8 mouse cellular contexts compared by ENCODE assay signal in the genomic region with DNA sequence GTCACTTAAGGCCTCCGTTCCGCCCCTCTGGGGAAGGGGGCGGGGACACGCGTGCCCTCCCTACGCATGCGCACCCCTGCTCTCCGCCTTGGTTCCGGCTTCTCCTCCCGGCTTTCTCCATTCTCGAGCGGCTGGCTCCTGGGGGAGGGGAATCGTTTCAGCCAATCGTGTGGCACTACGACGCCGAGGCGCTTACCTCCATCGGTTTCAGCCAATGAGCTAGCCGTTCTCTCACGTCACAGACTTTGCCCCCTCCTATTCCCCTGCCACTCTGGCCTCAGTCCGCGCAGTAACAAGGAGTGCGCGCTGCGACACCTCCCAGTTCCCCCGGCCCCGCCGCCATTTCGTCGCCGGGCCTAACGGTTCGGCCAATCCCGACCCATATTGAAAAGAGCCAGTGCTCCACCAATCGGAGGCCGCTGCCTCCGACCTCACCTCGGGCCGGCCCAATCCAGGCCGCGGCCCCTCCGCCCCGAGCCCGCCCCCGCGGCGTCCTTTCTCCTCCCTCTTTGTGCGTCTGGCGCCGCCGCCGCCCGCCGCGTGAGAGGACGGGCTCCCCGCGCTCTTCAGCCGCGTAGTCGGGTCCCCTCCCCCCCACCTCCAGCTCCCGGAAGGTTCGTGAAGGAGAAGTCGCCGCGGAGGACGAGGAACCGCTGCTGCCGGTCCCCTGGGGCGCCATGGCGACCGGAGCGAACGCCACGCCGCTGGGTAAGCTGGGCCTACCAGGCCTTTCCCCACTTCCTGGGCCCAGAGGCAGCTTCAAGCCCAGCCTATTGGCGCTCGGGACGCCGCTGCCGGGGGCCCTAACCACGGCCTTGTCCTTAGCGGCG. TPM values are rescaled to one million over a fixed set of nuclear protein-coding genes. Genes with fewer than 3 reads are reported as not detected.
A peak's percentile ranks its signal among the peaks of the same experiment; 100 is the strongest.
DNase-seq lines count a peak whose midpoint lies in the region; ATAC-seq and TF ChIP-seq lines count a peak whose summit lies in the region.

A gene (plus strand): TSS at position 280 of the 830 bp plus-strand sequence.

- TF ChIP-seq CTCF in lung, postnatal 0 days (IDR thresholded peaks at IDR 0.05) = no peak; the same call in 1 of the 2 replicates

- no peaks in the 10 kb centered on the region for H3K9me3 ChIP-seq in hindbrain, embryonic 10.5 days
- H3K9me3 ChIP-seq in lung, postnatal 0 days (ENCODE audit: low read length) = no peaks in the 10 kb centered on the region

- DNase-seq in MN1 (ENCODE audit: low spot score) = peak; percentile 98
- peak; percentile 100 for DNase-seq in cerebellum, adult 9-10 months
- peak; percentile 100 for DNase-seq in hindbrain, embryonic 10.5 days (ENCODE audit: low spot score)
- DNase-seq in layer of hippocampus, adult 9-11 months = peak; percentile 100
- DNase-seq in lung, postnatal 0 days (ENCODE audit: low spot score) = peak; percentile 100
- peak; percentile 100 for DNase-seq in ovary, postnatal 36 days (ENCODE audit: low spot score)
- peak; percentile 100 for DNase-seq in thymus, postnatal 25 days

- peak within 1 kb of the TSS; percentile 100 for H3K9ac ChIP-seq in lung, postnatal 0 days (replicated peaks; ENCODE audit: low read depth)

- TF ChIP-seq EP300 in lung, postnatal 0 days (IDR thresholded peaks at IDR 0.05) = no peak; the same call in 1 of the 2 replicates

- H3K27me3 ChIP-seq in hindbrain, embryonic 10.5 days (ENCODE audit: insufficient read depth, poor library complexity, severe bottlenecking) = no peaks in the 10 kb centered on the region
- no peaks in the 10 kb centered on the region for H3K27me3 ChIP-seq in lung, postnatal 0 days (replicated peaks; ENCODE audit: insufficient read depth, low read length)

- H3K4me3 ChIP-seq in hindbrain, embryonic 10.5 days = peak within 1 kb of the TSS; percentile 99
- peak within 1 kb of the TSS; percentile 100 for H3K4me3 ChIP-seq in lung, postnatal 0 days (ENCODE audit: low read depth, low read length)

- peaks cover 45% of the 10 kb centered on the region for H3K36me3 ChIP-seq in hindbrain, embryonic 10.5 days
- peaks cover 26% of the 10 kb centered on the region for H3K36me3 ChIP-seq in lung, postnatal 0 days (ENCODE audit: insufficient read depth, low read length)

- H3K4me1 ChIP-seq in hindbrain, embryonic 10.5 days (replicated peaks) = peaks cover 34% of the 10 kb centered on the region
- peaks cover 8% of the 10 kb centered on the region; the same call in 1 of the 2 replicates for H3K4me1 ChIP-seq in lung, postnatal 0 days (ENCODE audit: insufficient read depth, low read depth, low read length)

- WGBS in hindbrain, embryonic 10.5 days = under 1% methylated on average over 85 of the region's 85 CpGs
- WGBS in lung, postnatal 0 days = 1% methylated on average over 70 of the region's 85 CpGs

- peak within 1 kb of the TSS; percentile 85 for H3K4me2 ChIP-seq in lung, postnatal 0 days (replicated peaks; ENCODE audit: low read depth, low read length)

- peak within 1 kb of the TSS; percentile 100 for H3K27ac ChIP-seq in hindbrain, embryonic 10.5 days
- peak within 1 kb of the TSS; percentile 100 for H3K27ac ChIP-seq in lung, postnatal 0 days (ENCODE audit: low read length)

- ATAC-seq in frontal cortex, adult (ENCODE audit: low TSS enrichment) = peak; percentile 92
- ATAC-seq in lung, postnatal 0 days = peak; percentile 94

RNA-seq across cellular contexts. Expression of the gene that starts here (rescaled TPM):
- 198 and 221 TPM in 2 replicates for polyA plus RNA-seq in hindbrain, embryonic 10.5 days (2016; fragmentation: Nextera tagmentation; extraction: Ambion mirVana)
- 48.1 and 49.5 TPM in 2 replicates for polyA plus RNA-seq in lung, postnatal 0 days (2015; fragmentation: Nextera tagmentation; extraction: Ambion mirVana)

Comparison
In these comparisons a context has a peak if more than half of its experiments do, and no peak if none do; other contexts are left out.
1. Peak in every context shown above with its lines: DNase-seq, ATAC-seq, H3K4me3 ChIP-seq and H3K27ac ChIP-seq.